In the genomic region with DNA sequence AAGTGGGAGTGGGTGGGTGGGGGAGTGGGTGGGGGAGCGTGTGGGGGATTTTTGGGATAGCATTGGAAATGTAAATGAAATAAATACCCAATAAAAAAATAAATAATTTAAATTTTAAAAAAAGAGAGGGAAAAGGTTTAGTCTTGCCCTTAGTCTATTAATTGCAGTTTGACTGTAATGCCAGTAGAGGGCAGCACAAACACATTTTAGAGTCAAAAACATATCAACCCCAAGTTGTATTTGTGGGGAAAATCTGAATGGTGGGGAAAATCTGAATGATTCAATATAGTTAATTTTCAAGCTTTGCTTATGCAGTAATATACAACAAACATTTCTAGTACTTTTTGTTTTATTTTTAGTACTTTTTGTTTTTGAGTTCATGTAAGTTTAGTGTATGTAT, we compare ENCODE assay signal across 9 mouse cellular contexts. TPM values are rescaled to one million over a fixed set of nuclear protein-coding genes. Genes with fewer than 3 reads are reported as not detected.
A peak's percentile ranks its signal among the peaks of the same experiment; 100 is the strongest.
DNase-seq lines count a peak whose midpoint lies in the region; TF ChIP-seq lines count a peak whose summit lies in the region.
"Had no signal": no experiment of that assay in that cellular context is flagged by ENCODE, and none has a peak within 500 bp of the region (broad histone marks: within the 10 kb centered on the region; RNA-seq: fewer than 3 reads in every experiment).

No protein-coding gene starts in this region.

- no peaks in the 10 kb centered on the region for H3K36me3 ChIP-seq in CH12.LX (replicated peaks in 1 of 2; ENCODE audit: control insufficient read depth in 1 of 2, insufficient read depth in 1 of 2, low read length in 1 of 2)

- intact Hi-C loops in left cerebral cortex, adult 2 months (cut with DNase I): no loop called here
- intact Hi-C loops in left cerebral cortex, postnatal 4 days (cut with DNase I): no loop called here

- dilution Hi-C loops in CH12.LX (cut with MboI; ENCODE audit: extremely low pct_ligation_motif_present, extremely low pct_unique_long_range_greater_than_20kb, low sequenced_read_pairs): no loop called here

- TF ChIP-seq CTCF in left cerebral cortex, adult 2 months (IDR thresholded peaks at IDR 0.05): peak; percentile 70
- TF ChIP-seq CTCF in CH12.LX (conservative IDR thresholded peaks at IDR 0.05 in 1 of 2, IDR thresholded peaks at IDR 0.05 in 1 of 2; ENCODE audit: low read depth in 2 of 2, low read length in 2 of 2): peak; percentile 13 to 69; a peak in 2 of 4 replicates

- TF ChIP-seq RAD21 in CH12.LX (IDR thresholded peaks at IDR 0.05; ENCODE audit: low read depth, low read length): peak; percentile 74

- no peak for TF ChIP-seq POLR2A in CH12.LX (IDR thresholded peaks at IDR 0.05; ENCODE audit: low read depth, low read length)

- H3K4me1 ChIP-seq in CH12.LX (ENCODE audit: control insufficient read depth in 1 of 2, insufficient read depth in 2 of 2): peaks cover 0 to 4% of the 10 kb centered on the region in 2 experiments; a peak in 2 of 4 replicates

- no peaks in the 10 kb centered on the region for H3K9me3 ChIP-seq in CH12.LX (replicated peaks; ENCODE audit: low read length)

- in situ Hi-C loops in CH12.LX (cut with MboI; ENCODE audit: low pct_ligation_motif_present, low pct_unique_long_range_greater_than_20kb, low sequenced_read_pairs): no loop called here

- no peaks in the 10 kb centered on the region for H3K79me2 ChIP-seq in CH12.LX (replicated peaks; ENCODE audit: control insufficient read depth, extremely low read depth, insufficient read depth, poor library complexity, severe bottlenecking)

- H3K27ac ChIP-seq in left cerebral cortex, adult 2 months: no peak overlapping the region
- no peak overlapping the region for H3K27ac ChIP-seq in CH12.LX (ENCODE audit: insufficient read depth, low read depth)

- no peak overlapping the region for H3K4me3 ChIP-seq in left cerebral cortex, adult 2 months
- H3K4me3 ChIP-seq in CH12.LX (replicated peaks in 1 of 3; ENCODE audit: low read depth in 2 of 3, low read length in 2 of 3, poor library complexity in 1 of 3): no peak overlapping the region

- peak; percentile 49 for DNase-seq in cerebellum, adult 9-10 months
- no peak for DNase-seq in cerebellum, adult 9-11 months
- no peak for DNase-seq in left cerebral cortex, adult 2 months (ENCODE audit: extremely low spot score in 1 of 2, low spot score in 2 of 2)
- DNase-seq in left cerebral cortex, postnatal 4 days: no peak
- peak; percentile 51 for DNase-seq in CH12.LX (ENCODE audit: extremely low read depth)
- DNase-seq in forelimb bud, embryonic 11.5 days (ENCODE audit: low read depth, low spot score): peak; percentile 13
- DNase-seq in heart, adult 8-10 months (ENCODE audit: low spot score): no peak
- no peak for DNase-seq in gastrocnemius, postnatal 25 days
- DNase-seq: kidney, adult 8-10 months had no signal

- H3K9ac ChIP-seq in CH12.LX (ENCODE audit: insufficient read depth, low read depth): no peak overlapping the region

- no peak for TF ChIP-seq EP300 in CH12.LX (IDR thresholded peaks at IDR 0.05; ENCODE audit: low read length)

- no peak overlapping the region for H3K4me2 ChIP-seq in CH12.LX (ENCODE audit: insufficient read depth, low read depth, poor library complexity, severe bottlenecking)

- H3K27me3 ChIP-seq in CH12.LX (replicated peaks): peaks cover 30% of the 10 kb centered on the region

TF ChIP-seq in CH12.LX, 34 proteins besides CTCF, POLR2A, EP300 and RAD21:
- TF ChIP-seq JUND (conservative IDR thresholded peaks at IDR 0.05; ENCODE audit: low read depth, low read length) (0 out of 2 replicates have a peak, but pooled peaks have one; percentile 38), POLR2AphosphoS2 (IDR thresholded peaks at IDR 0.05; ENCODE audit: low read depth, low read length) (no peak)

RNA-seq across cellular contexts. Expression of a gene that starts 3.3 kb away (rescaled TPM):
- total RNA-seq in left cerebral cortex, adult 2 months (2021): 1 to 10 TPM; 1.6 to 2.4 TPM
- total RNA-seq in left cerebral cortex, postnatal 4 days (2021): 1 to 10 TPM; 2.4 to 2.9 TPM
- 0.04 and 0.08 TPM in 2 replicates for total RNA-seq in CH12.LX (2012; rRNA removed)
- 0.16 TPM in 1 of 2 replicates, not detected in the other for total RNA-seq in CH12.LX (2014; rRNA removed)
- polyA plus RNA-seq in CH12.LX (2012; ENCODE audit: insufficient read length, low read depth): 0.26 and 0.80 TPM in 2 replicates
- under 1 TPM in 3 of 4 experiments, not detected in 1; 0.16 to 0.25 (median 0.19) TPM for total RNA-seq in heart, adult 8-10 months (2022)
- under 1 TPM; 0.13 to 0.33 TPM for total RNA-seq in gastrocnemius, postnatal 25 days (2021)

RNA-seq across cellular contexts. Expression of a gene that starts 21.9 kb away (rescaled TPM):
- under 1 TPM; 0.45 to 0.47 TPM for total RNA-seq in left cerebral cortex, adult 2 months (2021)
- 1 to 10 TPM; 3.5 to 3.8 TPM for total RNA-seq in left cerebral cortex, postnatal 4 days (2021)
- total RNA-seq in CH12.LX (2012; rRNA removed) (24.4 and 26.7 TPM in 2 replicates), CH12.LX (2014; rRNA removed) (44.5 and 55.6 TPM in 2 replicates)
- 41.8 and 49.6 TPM in 2 replicates for polyA plus RNA-seq in CH12.LX (2012; ENCODE audit: insufficient read length, low read depth)
- total RNA-seq in heart, adult 8-10 months (2022): under 1 TPM in 3 of 4 experiments, not detected in 1; 0.31 to 0.78 (median 0.33) TPM
- total RNA-seq in gastrocnemius, postnatal 25 days (2021): 1 to 10 TPM in 1 of 2 experiments, under 1 TPM in 1; 0.31 to 1.1 TPM

Comparison
In these comparisons a context has a peak if more than half of its experiments do, and no peak if none do; other contexts are left out.
1. DNase-seq: peak in cerebellum, adult 9-10 months (single experiment), CH12.LX (single experiment) and forelimb bud, embryonic 11.5 days (single experiment); none in cerebellum, adult 9-11 months (single experiment), left cerebral cortex, adult 2 months (0 of 2), left cerebral cortex, postnatal 4 days (single experiment), heart, adult 8-10 months (single experiment) and gastrocnemius, postnatal 25 days (single experiment).
2. RNA of a gene that starts 21.9 kb away (total RNA-seq): 24.4 to 55.6 TPM in CH12.LX; 3.5 to 3.8 TPM in left cerebral cortex, postnatal 4 days, 0.31 to 1.1 TPM in gastrocnemius, postnatal 25 days, 0.45 to 0.47 TPM in left cerebral cortex, adult 2 months and 0.31 to 0.78 TPM in heart, adult 8-10 months; every median in the first group is over 4 times any median in the second.